Mouse (Mus musculus) heart, postnatal 0 days (tissue): ENCODE measurements around the gene Mmrn2.

Experiments used
- CTCF ChIP-seq: IDR thresholded peaks from 2 replicates; pipeline ENCODE4 v1.5.1; 2016; ENCODE audit warnings: antibody characterized with exemption, control low read depth, low read depth
- EP300 ChIP-seq: IDR thresholded peaks from 2 replicates; pipeline ENCODE4 v1.6.1; 2016; ENCODE audit warnings: antibody characterized with exemption, low read depth

DNA sequence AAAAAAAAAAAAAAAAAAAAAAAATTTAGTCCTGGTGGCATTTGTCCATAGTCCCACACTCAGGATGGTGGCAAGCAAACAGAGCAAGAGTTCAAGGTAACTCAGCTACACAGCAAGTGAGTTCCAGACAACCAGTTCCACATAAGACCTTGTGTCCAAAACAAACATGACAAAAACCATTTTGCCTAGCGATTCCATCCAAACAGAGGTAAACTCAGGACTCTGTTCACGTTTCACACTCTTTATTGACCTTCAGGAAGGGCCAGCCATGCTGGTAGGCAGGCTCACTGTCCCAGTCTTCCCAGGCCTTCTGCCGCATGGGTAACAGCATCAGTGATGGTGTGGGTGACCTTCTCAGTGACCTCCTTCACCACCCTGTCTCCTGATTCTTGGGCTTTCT lies 23.6 kb upstream of the Mmrn2 start:
- TF ChIP-seq CTCF (no peak), EP300 (no peak)
